Mouse (Mus musculus): ENCODE measurements around the gene Gpr19.

DNA sequence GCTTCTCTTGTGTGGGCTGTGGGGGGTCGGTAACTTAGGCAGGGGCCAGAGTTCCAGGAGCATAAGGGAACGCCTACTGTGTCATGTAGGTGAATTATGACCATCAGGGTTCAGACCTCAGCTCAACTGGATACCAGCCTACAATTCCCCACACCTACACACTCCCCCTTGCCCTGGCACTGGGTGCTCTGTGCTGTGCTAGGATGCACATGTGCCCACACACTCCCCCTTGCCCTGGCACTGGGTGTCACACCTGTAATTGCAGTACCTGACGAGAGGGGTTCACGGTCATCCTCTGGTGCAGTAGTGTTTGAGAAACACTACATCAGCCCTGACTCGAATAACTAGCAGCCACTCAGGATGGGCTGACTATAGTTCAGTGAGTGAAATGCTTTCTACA is 43.6 kb downstream of the Gpr19 start:
- TF ChIP-seq EP300 (IDR thresholded peaks at IDR 0.05; ENCODE audit: low read depth) (no peak), CTCF (IDR thresholded peaks at IDR 0.05; ENCODE audit: low read depth) (no peak)

Data from heart, postnatal 0 days (tissue).